Mouse (Mus musculus) heart, adult 8-10 months (tissue): ENCODE measurements at regions not wholly inside any gene's neighbourhood (a gene's known extent, or its start where the extent isn't known, plus 50 kb on each side); places are given as distances from the start of the nearest gene placed in this dataset.
A peak's percentile ranks its signal among the peaks of the same experiment; 100 is the strongest.

Source experiments
- DNase-seq: peaks from one replicate; pipeline ENCODE4 v3.0.0; 2022; ENCODE audit warnings: low spot score

DNA sequence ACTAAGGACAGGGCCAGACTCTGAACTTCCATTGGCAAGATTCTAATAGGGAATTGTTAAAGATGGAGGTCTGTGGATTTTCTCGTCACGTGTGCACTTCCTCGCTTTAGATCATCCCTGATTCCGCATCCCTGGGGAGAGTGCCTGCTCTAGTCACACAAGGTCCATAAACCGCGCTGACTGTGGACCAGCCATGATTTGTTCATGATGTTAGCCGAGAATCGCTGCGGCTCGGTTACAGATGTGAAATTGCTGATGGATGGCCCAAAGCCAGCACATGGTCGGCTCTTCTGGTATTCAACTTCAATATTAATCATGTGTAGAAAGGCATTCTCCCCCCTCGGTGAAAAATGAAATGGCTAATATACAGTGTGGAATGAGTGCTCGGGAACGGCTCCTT is 387.6 kb upstream of the Nfe2l3 start:
- DNase-seq: no peak

DNA sequence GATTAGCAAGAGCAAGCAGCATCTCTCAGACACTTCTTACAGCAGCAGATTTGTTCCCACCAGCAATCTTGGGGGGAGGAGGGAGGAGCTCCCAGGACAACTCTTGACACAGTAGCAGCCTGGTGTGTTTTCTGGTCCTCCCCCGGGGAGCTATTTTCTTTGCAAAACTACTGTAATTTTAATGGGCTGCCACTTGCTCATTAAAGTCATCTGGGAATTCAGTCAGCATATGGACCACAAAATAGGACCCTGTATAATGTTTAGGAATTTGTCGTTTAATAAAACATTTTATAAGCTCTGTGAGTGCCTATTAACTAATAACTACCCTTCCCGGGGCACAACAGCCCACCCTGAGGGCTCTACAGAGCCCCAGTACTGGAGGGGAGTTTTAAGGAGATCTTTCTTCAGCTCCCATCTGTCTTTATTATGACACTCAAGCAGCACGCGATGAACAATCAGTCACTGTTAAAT is 380.0 kb upstream of the Nfe2l3 start:
- DNase-seq: no peak

DNA sequence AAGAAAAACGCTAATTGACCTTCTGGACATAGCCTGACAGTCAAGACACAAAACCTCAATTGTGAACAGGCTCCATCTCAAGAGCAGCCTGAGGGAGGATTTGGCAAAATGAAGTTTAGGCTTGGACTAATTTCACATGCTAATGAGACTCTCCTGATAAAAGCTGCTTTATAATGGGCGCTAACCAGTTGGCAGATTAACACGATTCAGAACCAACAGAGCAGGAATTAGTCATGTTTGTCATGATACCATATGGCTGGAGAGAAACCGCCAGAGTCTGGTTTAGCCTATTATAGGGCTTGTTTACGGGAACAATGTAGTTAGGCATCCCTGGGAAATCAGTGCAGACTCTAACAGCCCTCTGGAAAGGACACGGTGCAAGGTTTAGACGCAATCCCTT is 375.2 kb upstream of the Nfe2l3 start:
- DNase-seq: no peak

DNA sequence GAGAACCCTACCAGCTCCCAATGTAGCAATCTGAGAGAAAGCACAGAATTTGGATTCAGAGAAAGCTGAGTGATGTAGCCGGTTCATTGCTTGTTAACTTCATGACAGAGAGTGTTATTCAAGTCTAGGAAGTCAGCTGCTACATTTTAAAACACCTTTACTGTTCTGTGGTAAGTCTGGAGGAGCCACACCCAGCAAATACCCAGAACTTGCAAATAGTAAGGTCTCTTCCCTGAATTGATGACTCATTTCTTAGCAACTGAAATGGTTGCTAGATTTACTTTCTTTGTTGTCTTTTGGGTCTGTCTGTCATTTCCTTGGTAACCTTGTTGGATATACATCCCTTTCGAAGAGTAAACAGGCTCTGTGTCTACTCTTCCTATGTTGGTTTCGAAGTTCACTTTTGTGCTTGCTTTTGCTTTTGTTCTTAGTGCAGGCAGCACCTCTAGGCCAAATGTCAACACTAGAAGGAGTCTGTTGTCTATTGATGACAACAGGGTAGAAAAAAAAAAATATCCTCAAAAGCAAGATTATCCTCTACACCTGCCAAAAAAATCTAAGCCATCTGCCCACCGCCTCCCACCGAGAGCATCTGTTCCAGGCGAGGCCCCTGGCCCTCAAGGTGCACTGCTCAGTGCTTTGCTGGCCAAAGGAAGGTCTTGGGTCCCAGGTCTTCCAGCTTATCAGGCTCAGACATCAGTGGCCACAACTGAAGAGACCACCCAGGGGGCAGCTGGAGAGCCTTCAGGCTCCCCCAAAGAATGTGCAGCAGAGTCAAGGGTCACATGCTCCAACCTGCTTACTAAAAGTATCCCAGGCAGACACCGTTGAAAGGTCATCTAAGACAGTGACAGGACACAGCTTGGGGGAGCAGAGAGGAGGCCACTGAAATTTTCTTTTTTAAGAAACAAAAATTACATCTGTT is 372.3 kb upstream of the Nfe2l3 start:
- no peak for DNase-seq

DNA sequence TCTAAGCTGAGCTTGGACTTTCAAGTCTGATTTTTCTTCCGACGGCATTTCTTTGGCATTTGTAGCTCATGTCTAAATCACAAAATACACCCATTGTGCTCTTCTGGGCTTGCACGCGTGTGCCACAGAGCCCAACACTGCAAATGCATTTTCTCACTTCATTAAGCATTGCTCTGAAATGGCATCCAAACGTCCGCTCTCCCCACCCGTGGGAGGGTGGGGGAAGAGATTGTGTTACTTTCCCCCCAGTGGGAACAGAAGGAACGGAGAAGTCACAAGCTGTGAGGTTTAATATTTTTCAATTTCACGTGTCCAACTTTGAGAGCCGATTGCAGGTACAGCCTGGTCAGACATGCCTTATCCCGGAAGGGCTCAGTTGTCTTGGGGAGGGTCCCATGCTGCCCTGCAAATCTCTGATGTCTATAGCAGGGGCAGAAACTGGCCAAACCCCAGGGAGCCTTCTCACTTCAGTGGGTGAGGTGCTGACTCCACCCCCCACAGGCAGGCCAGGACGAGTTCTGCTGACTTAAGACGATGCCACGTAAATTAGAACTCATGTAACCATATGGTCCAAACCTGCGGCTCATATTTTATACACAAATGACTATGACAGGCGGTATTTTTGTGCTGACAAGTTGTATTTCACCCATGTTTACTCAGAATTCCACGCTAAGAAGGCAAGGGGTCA is 371.5 kb upstream of the Nfe2l3 start:
- no peak for DNase-seq

DNA sequence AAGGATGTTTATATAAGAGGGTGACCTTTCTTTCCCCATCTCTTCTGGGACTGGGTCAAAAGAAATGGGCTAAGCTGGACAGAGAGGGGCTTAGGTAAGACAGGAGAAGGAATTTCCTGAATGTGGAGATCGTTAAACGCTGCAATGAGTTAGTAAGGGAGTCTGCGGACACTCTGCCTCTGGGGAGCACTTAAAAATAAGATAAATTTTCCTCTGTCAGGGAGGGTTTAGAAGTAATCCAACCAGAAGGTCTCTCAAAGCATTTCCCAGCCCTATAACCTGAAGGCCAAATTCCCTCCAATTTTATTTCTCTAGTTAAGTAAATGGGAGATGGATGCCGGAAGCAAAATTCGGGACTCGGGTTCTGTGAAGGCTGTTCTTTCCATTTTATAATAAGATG is 367.3 kb upstream of the Nfe2l3 start:
- DNase-seq: no peak

DNA sequence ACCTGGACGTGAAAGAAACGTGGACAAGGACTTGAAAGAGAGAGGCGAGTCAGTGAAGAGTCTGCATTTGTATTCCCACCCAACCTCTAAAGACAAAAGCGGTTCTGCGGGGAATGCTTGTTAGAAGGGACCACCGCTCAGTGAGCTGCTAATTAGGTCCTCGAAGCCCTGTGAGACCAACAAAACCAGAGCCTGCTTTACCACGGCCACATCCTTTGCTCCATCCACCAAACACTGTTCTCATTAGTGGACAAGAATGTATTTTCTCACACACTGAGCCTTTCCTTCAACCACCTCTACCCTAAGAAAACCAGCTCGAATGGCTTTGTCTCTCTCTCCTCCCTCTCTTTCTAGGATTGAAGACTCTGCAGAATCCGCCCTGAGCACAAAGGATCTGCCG is 365.1 kb upstream of the Nfe2l3 start:
- DNase-seq: no peak

DNA sequence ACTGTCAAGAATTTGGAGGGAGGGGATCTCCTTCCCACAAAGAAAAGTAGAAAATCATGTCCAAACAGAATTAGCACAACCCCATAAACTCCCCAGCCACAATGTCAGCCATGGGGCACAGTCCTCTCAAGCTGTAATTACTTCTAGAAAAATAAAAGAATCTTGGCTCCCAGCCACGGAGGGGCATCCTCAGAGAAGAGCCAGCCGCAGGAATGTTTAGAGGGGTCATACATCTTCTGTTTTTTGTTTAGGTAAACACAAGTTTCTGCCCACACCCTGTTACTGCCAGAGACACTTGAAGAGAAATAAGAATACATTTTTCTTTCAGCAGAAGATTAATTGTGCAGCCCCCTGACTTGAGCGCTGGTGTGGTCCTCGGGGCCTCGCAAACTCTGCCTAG is 362.5 kb upstream of the Nfe2l3 start:
- DNase-seq: no peak

DNA sequence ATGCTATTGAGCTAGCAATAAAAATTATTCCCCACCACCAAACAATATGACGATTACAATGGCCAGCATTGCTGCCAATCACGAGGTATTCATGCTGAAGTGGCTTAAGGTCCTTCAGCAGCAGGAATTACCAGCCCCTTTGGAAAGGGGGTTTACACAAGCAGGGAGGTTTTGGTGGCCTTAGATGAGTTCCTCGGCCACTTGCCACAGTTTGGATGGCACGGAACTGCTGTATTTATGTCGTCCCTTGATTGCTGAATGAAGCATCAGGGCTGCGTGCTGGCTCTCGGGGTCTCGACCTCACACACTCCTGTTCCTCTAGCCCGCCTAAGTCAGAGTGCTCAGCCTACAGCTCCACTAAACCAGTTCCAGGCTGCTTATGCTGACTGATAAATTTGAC is 361.2 kb upstream of the Nfe2l3 start:
- DNase-seq: no peak

DNA sequence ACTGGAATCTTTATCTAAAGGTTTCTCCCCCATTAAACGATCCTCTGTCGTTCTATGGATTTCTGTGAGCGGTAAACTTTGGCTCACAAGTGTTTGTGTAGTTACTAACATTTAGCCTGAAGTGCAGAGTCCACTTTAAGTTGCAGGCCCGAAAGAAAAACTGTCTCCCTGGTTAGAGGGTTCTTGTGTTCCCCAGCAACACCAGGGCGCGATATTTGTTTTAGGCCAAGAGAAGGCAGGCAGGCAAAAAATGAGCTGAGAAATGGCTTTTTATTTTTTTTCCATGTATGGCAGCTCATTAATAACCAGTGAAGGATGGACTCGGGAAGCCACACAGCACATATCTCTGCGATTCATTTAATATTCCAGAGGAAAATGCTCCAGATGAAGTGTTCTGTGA is 357.4 kb upstream of the Nfe2l3 start:
- no peak for DNase-seq

DNA sequence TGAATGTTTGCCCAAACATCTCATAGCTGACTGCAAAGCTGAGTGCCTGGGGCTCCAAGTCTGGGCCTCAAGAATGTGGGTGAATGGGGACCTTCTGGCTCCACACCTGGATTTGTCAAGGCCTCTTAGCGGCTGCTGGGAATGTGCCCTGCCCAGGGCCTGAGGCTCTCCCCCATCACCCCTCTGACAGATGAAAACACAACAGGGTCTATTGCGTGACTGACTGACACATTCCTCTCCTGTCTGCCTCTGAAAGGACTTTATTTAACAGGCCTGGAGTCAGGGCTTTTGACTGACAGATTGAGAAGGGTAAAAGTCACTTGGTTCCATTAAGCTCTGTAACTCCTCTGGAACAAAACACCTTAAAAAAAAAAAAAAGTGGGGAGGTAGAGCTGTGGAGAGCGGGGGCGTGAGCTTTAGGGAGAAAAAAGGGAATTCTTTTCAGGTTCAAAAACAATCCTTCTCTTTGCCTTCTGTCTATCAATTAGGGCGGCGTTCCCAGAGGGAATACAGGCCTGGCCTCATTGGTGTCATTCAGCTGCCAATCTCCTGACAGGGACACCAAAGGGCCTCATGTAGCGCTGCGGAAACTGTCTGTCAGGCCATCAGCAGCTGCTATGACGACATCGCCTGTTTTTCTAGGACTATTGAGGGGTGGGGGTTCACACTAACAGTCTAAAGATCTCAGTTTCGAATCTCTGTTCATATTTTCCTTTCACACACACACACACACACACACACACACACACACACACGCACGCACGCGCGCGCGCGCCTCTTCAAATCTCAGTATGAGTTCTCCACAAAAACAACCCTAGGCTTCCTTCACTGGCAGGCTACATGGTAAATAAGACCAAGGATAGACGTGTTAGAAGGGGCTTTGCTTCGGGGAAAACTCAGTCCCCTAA is 355.4 kb upstream of the Nfe2l3 start:
- DNase-seq: no peak

DNA sequence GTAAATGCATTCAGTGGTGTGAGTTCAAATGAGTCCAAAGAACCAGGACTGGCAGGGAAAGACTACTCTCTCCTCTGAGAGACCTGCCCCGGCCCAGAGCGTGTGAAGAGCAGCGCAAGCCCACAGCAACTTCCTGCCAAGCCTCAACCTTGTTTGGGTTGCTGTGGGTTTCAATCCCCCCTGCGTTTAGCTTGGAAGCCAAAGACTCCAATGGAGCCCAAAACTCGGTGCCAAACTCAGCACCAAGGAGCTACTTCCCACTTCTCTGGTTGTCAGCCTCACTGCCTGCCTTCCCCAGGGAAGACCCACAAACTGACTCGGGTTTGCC is 354.7 kb upstream of the Nfe2l3 start:
- DNase-seq: no peak

DNA sequence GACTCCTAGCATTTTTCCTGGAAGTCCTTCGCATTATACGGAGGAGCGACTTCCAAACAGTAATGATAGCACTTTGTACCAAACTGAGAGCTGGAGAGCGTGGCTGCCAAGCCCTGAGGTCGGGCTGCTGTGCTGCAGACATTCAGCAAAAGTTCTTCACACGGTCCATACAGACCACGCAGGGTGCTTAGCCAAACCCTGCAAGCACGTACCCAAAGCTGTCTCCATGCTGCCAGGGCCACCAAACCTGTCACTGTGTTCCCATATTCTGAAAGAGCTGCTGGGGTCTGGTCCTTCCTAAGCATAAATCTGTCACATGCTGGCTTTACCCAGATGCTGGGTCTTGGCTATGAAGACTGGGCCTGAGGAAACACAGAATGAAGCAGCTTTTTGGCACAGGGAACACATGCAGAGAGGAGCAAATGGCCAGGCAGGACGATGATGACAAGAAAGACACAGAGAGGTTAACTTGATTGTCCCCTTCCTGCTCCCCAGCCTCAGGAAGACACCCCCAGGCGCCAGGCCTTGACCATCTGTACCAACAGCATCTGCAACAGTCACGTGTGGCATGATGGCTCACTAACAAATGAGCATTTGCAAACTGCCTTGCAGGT is 354.0 kb upstream of the Nfe2l3 start:
- no peak for DNase-seq

DNA sequence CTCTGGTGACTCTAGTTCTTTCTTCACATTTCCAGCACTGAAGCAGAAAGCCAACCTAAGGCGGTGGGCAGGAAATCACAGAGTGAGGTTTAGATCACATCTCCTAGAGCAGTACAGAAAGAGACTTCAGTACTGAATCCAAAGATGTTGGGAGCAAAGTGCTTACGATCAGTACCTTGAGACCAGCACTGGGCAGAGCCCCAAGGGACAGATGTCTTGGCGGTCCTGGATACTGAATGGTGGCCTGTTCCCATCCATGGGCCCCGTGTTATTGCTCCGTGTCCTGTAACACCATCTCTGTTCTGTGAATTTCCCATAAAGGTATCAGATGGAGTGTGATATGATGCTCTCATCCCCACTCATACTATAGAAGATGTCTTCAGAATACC is 353.5 kb upstream of the Nfe2l3 start:
- DNase-seq: no peak

DNA sequence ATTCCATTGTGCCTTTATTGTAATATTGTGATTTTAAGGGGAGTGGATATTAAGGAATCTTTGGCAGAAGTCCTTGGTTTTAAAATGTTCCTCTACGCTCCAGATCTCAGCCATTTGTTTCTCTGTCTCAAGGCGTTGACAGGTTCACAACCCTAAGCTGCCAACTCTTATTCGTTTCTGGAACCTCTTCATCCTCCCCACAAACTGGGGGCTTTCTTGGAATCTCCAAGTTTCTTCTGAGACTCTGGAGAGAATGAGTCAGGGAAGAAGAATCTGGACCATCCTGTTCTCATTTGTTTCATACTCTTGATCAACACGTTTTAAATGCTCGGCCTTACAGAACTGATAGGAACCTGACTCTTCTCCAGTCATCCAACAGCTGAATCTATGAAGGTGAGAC is 351.4 kb upstream of the Nfe2l3 start:
- peak; percentile 48 for DNase-seq

DNA sequence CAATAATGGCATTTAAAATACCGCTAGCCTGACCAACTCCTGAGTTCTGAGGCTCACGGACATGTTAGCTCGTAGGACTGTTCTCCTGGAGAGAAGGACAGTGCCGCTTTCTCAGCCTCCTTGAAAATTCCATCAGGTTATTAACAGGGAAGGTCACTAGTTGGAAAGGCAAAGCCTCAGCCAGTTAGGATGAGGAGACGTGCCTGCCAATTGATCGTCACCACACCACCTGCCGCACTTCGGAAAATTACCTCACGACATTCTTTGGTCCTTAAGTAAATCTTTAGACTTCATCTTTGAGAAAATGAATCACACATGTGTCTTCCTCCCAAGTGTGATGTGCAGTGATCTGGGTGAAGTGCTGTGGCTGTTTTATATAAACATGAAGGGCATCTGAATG is 347.8 kb upstream of the Nfe2l3 start:
- no peak for DNase-seq

DNA sequence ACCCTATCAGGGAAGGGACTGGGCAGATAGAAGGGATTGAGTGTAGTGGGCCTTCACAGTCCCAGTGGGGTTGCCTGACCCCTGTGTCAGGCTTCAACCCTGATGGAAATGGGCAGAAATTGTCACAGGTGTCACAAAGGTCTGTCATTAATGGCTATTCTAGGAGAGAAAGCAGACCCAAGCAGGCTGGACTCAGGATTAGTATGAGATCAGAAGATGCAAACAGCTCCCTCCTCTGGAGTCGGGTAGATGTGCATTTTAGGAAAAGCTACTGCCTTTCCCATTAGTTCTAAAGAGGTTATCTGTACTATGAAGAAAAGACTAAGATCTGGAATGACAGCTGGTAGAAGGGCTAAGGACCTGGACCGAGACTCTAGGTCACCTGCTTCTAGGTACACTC is 346.9 kb upstream of the Nfe2l3 start:
- no peak for DNase-seq

DNA sequence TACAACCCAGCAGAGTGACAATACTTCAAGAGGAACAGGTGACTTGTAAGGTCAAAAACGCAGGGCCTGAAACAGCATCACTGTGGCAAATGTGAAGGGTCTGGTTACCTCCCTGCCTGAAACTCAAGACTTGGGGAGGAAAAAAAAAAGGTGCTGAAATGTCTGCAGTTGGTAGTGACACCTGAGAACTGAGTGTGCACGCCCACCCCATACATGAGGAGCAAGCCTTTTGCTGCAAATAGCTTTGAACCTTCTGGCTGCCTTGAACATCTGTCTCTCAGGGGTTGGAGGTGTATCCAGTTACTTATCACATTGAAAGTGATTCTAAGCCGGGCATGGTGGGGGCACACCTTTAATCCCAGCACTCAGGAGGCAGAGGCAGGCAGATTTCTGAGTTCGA is 346.1 kb upstream of the Nfe2l3 start:
- DNase-seq: no peak

DNA sequence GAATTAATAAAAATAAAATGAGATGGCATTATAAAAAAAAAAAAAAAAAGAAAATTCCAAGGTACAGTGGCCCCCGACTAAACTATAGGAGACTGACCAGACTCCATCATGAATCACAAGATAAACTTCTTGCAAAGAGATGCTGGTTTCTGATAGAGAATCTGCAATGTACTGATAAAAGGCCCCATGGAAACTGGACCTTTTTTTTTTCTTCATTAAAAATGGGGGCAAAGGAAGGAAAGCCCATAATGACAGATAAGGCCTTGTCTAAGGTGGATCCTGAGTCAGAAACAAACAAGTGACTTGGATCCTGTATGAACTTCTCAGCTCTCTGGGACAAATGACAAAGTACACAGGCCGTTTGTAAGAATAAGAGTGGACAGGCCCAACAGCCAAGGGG is 344.7 kb upstream of the Nfe2l3 start:
- DNase-seq: no peak

DNA sequence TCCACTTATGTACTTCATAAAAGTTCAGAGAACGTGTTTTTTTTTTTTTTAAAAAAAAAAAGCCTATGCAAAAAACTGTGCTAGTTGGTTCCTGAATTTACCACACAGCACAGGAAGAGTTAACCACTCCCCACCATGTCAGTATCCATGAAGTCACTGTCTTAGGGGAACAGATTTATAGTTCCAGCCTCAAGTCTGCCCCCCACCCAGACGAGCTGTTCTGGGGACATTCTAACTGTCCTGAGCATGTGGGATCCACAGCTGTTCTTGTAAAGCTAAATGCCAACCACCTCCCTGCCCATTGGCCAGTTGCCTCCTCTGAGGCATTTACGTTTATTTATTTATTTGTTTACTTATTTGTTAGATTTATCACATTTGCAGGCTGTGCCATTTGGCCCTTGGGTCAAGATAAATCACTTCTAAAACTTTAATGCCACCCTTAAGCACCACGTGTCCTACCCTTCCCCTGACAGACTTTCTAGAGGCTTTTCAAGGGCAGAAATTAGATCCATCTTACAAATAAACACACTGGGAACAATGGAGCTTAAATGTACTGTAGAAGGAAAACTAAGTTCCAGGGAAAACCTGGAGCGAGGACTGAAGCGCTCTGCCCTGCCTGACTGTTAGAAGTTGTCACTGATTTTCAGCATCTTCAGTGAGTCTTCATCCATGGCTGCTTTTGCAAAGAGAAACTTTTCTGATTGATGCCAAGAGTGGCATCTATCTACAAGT is 343.7 kb upstream of the Nfe2l3 start:
- DNase-seq: no peak

DNA sequence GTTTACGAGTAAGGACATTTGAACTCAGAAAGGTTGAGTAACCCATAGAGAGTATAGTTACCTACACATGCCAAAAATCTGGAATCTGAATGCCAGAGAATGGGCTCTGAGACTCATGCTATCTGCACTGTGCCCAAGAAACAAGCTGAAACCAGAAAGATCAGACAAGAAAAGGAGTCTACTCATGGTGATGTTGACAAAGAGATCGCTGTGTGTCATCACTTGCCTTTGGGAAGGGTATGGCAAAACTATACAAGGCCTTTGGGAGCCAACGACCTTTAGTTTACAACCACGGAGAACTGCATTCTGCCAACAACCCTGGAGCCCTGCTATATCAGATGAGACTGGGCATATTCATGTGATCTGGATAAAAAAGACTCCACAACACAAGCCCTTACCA is 339.3 kb upstream of the Nfe2l3 start:
- no peak for DNase-seq
